Mouse (Mus musculus): ENCODE measurements around the gene BC025920. TPM values are rescaled to one million over a fixed set of nuclear protein-coding genes. Genes with fewer than 3 reads are reported as not detected.

The BC025920 gene
- total and polyA plus RNA-seq, 3 experiments, result 1.4 to 2.3 (median 1.6) TPM

DNA sequence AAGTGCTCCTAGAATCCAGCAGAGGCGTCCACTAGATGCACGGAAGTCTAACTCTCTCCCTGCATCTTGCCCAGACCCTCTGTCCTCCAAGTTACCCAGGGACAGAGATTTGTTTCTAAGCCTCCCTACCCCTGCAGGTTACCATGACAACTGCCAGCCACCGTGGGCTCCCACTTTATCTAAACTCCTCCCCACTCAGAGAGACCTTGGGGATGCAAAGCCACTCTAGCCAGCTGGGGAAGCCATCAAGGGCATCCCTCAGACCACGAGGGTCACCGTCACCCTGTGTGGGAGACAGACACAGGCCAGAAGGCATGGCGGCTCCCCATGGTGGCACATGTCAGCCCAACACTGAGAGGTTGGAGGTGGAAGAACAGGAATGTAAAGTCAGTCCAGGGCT lies 22.7 kb upstream of the BC025920 start:
- TF ChIP-seq MAZ (IDR thresholded peaks at IDR 0.05; ENCODE audit: low read depth, low read length) (no peak), ZC3H11A (IDR thresholded peaks at IDR 0.05; ENCODE audit: low read depth, low read length) (no peak), SIN3A (IDR thresholded peaks at IDR 0.05; ENCODE audit: low read length) (no peak), BHLHE40 (IDR thresholded peaks at IDR 0.05; ENCODE audit: low read depth, low read length) (no peak), CHD2 (IDR thresholded peaks at IDR 0.05; ENCODE audit: low read length) (no peak), POLR2AphosphoS2 (IDR thresholded peaks at IDR 0.05; ENCODE audit: low read depth, low read length) (no peak), MXI1 (IDR thresholded peaks at IDR 0.05; ENCODE audit: low read depth, low read length) (no peak), NRF1 (IDR thresholded peaks at IDR 0.05; ENCODE audit: low read depth, low read length) (no peak), JUND (conservative IDR thresholded peaks at IDR 0.05; ENCODE audit: low read depth, low read length) (no peak), KAT2A (IDR thresholded peaks at IDR 0.05; ENCODE audit: insufficient replicate concordance, low read length) (no peak), MAFK (IDR thresholded peaks at IDR 0.05; ENCODE audit: insufficient replicate concordance, low read length) (no peak), PAX5 (IDR thresholded peaks at IDR 0.05; ENCODE audit: low read length) (no peak), MEF2A (IDR thresholded peaks at IDR 0.05; ENCODE audit: borderline replicate concordance, low read depth, low read length) (no peak), POLR2A (IDR thresholded peaks at IDR 0.05; ENCODE audit: low read depth, low read length) (no peak), IRF4 (IDR thresholded peaks at IDR 0.05; ENCODE audit: low read depth, low read length) (no peak), EP300 (IDR thresholded peaks at IDR 0.05; ENCODE audit: low read length) (no peak), USF2 (conservative IDR thresholded peaks at IDR 0.05; ENCODE audit: low read depth, low read length) (no peak), ETS1 (conservative IDR thresholded peaks at IDR 0.05; ENCODE audit: low read depth, low read length) (no peak), JUN (IDR thresholded peaks at IDR 0.05; ENCODE audit: insufficient read depth, low read depth, low read length) (no peak), NELFE (IDR thresholded peaks at IDR 0.05; ENCODE audit: low read depth, low read length) (no peak)
- in situ Hi-C loops (cut with MboI; ENCODE audit: low pct_ligation_motif_present, low pct_unique_long_range_greater_than_20kb, low sequenced_read_pairs) (no loop called here), dilution Hi-C loops (cut with MboI; ENCODE audit: extremely low pct_ligation_motif_present, extremely low pct_unique_long_range_greater_than_20kb, low sequenced_read_pairs) (no loop called here)
- Histone ChIP-seq H3K4me2 (ENCODE audit: insufficient read depth, low read depth, poor library complexity, severe bottlenecking) (no peak overlapping the region), H3K27ac (ENCODE audit: insufficient read depth, low read depth) (no peak overlapping the region), H3K4me1 (ENCODE audit: control insufficient read depth in 1 of 2, insufficient read depth in 2 of 2) (peaks cover 0 to 2% of the 10 kb centered on the region in 2 experiments; a peak in 1 of 4 replicates), H3K9ac (ENCODE audit: insufficient read depth, low read depth) (no peak overlapping the region), H3K79me2 (replicated peaks; ENCODE audit: control insufficient read depth, extremely low read depth, insufficient read depth, poor library complexity, severe bottlenecking) (no peaks in the 10 kb centered on the region), H3K27me3 (replicated peaks) (peaks cover 98% of the 10 kb centered on the region), H3K36me3 (replicated peaks in 1 of 2; ENCODE audit: control insufficient read depth in 1 of 2, insufficient read depth in 1 of 2, low read length in 1 of 2) (no peaks in the 10 kb centered on the region), H3K4me3 (replicated peaks in 1 of 3; ENCODE audit: low read depth in 2 of 3, low read length in 2 of 3, poor library complexity in 1 of 3) (no peak overlapping the region), H3K9me3 (replicated peaks; ENCODE audit: low read length) (no peaks in the 10 kb centered on the region)
- DNase-seq (ENCODE audit: extremely low read depth), result no peak

DNA sequence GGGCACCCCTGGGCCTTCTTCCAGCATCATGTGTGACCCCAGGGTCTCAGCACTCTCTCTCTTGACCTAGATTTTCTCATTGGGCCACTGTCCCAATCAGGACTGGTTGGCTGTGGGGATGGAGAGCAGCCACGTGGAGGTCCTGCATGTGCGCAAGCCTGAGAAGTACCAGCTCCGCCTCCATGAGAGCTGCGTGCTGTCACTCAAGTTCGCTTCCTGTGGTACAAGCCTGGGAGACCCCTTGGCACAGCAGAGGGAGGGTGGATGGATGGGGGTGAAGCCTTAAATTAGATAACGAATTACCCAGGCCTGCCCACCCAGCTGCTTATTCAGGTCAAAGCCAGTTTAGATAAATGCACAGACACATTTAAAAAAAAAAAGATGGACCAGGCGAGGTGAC lies 17.3 kb upstream of the BC025920 start:
- DNase-seq (ENCODE audit: extremely low read depth), result no peak
- peaks cover 97% of the 10 kb centered on the region for H3K27me3 ChIP-seq (replicated peaks)
- H3K27ac ChIP-seq (ENCODE audit: insufficient read depth, low read depth), result no peak overlapping the region
- no peaks in the 10 kb centered on the region for H3K79me2 ChIP-seq (replicated peaks; ENCODE audit: control insufficient read depth, extremely low read depth, insufficient read depth, poor library complexity, severe bottlenecking)
- no peaks in the 10 kb centered on the region for H3K36me3 ChIP-seq (replicated peaks in 1 of 2; ENCODE audit: control insufficient read depth in 1 of 2, insufficient read depth in 1 of 2, low read length in 1 of 2)
- dilution Hi-C loops (cut with MboI; ENCODE audit: extremely low pct_ligation_motif_present, extremely low pct_unique_long_range_greater_than_20kb, low sequenced_read_pairs) (no loop called here), in situ Hi-C loops (cut with MboI; ENCODE audit: low pct_ligation_motif_present, low pct_unique_long_range_greater_than_20kb, low sequenced_read_pairs) (no loop called here)
- no peak overlapping the region for H3K4me2 ChIP-seq (ENCODE audit: insufficient read depth, low read depth, poor library complexity, severe bottlenecking)
- no peaks in the 10 kb centered on the region for H3K9me3 ChIP-seq (replicated peaks; ENCODE audit: low read length)
- no peak overlapping the region for H3K9ac ChIP-seq (ENCODE audit: insufficient read depth, low read depth)
- no peak for TF ChIP-seq USF2 (conservative IDR thresholded peaks at IDR 0.05; ENCODE audit: low read depth, low read length)
- no peak for TF ChIP-seq GABPA (IDR thresholded peaks at IDR 0.05; ENCODE audit: insufficient replicate concordance, low read depth, low read length)
- no peak for TF ChIP-seq CHD1 (IDR thresholded peaks at IDR 0.05; ENCODE audit: low read depth, low read length)
- no peak for TF ChIP-seq UBTF (IDR thresholded peaks at IDR 0.05; ENCODE audit: low read depth, low read length)
- TF ChIP-seq ZKSCAN1 (IDR thresholded peaks at IDR 0.05; ENCODE audit: borderline replicate concordance, low read depth, low read length), result no peak
- no peak for TF ChIP-seq E2F4 (IDR thresholded peaks at IDR 0.05; ENCODE audit: insufficient replicate concordance, low read depth, low read length)
- no peak for TF ChIP-seq EP300 (IDR thresholded peaks at IDR 0.05; ENCODE audit: low read length)
- no peak for TF ChIP-seq ZC3H11A (IDR thresholded peaks at IDR 0.05; ENCODE audit: low read depth, low read length)
- no peak for TF ChIP-seq ZMIZ1 (IDR thresholded peaks at IDR 0.05; ENCODE audit: low read depth, low read length)
- H3K4me3 ChIP-seq (replicated peaks in 1 of 3; ENCODE audit: low read depth in 2 of 3, low read length in 2 of 3, poor library complexity in 1 of 3), result no peak overlapping the region
- 0 out of 4 replicates have a peak, but pooled peaks cover 0 to 2% of the 10 kb centered on the region in 2 experiments for H3K4me1 ChIP-seq (ENCODE audit: control insufficient read depth in 1 of 2, insufficient read depth in 2 of 2)

All from CH12.LX (cell line).